Mouse (Mus musculus) embryonic fibroblast, embryonic 13.5 days (primary cell): ENCODE results near the gene Mybpc3. TPM values are rescaled to one million over a fixed set of nuclear protein-coding genes. Genes with fewer than 3 reads are reported as not detected.

ENCODE experiments used
- H3K27ac ChIP-seq: 2 replicates; pipeline ENCODE4 v1.5.1; 2012; ENCODE audit warnings: low read length, control low read depth, inconsistent platforms; ENCODE audit not compliant: insufficient read depth
- H3K4me1 ChIP-seq: 2 replicates; pipeline ENCODE4 v1.6.1; 2011; ENCODE audit warnings: low read length; ENCODE audit not compliant: control insufficient read depth, insufficient read depth
- H3K4me3 ChIP-seq: 2 replicates; pipeline ENCODE4 v1.5.1; 2011; ENCODE audit warnings: mild to moderate bottlenecking, control low read depth, low read length; ENCODE audit not compliant: insufficient read depth
- CTCF ChIP-seq: IDR thresholded peaks from 2 replicates; pipeline ENCODE4 v1.5.1; 2011; ENCODE audit warnings: mild to moderate bottlenecking, control low read depth, low read length, moderate library complexity, borderline replicate concordance; ENCODE audit not compliant: insufficient read depth
- POLR2A ChIP-seq: IDR thresholded peaks from 2 replicates; pipeline ENCODE4 v1.6.1; 2011; ENCODE audit warnings: low read depth, mild to moderate bottlenecking, control low read depth, low read length, moderate library complexity
- polyA plus RNA-seq: library from polyadenylated mRNA; stranded (reverse); fragments of >200 nt; gene quantifications from 2 replicates; pipeline ENCODE4 v1.2.4, GENCODE M21; 2011; ENCODE audit warnings: low read depth; ENCODE audit not compliant: missing spikeins, insufficient read length

Gene Mybpc3
- polyA plus RNA-seq, 1 experiment, result not detected

DNA sequence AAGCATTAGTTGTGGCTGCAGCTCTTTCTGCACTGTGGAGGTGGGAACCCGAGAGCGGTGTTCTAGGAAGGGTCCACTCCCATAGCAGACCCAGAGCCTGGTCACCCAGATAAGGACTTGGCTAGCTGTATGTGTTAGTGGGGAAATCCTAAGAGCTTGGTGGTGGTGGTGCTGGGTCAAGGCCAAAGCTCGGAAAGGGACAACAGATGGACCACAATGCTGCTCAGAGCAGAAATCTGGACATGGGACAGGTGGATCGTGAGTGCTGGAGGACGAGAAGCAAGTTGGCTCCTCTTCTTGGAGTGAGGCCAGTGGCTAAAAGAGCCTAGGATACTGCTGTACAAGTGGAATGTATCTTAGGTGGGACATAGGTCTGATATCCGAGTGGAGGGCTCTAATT lies 1.6 kb downstream of the Mybpc3 start:
- no peak for TF ChIP-seq POLR2A
- Histone ChIP-seq H3K4me1 (no peaks in the 10 kb centered on the region), H3K27ac (no peak overlapping the region), H3K4me3 (no peak overlapping the region)

GRCm38 (mm10) chr2:91120261-91120671 lies 2.3 kb downstream of the Mybpc3 start:
- Histone ChIP-seq H3K27ac (no peak overlapping the region), H3K4me3 (no peak overlapping the region), H3K4me1 (no peaks in the 10 kb centered on the region)
- TF ChIP-seq POLR2A, result no peak

GRCm38 (mm10) chr2:91121011-91121410 lies 3.1 kb downstream of the Mybpc3 start:
- TF ChIP-seq CTCF, result no peak
- no peak for TF ChIP-seq POLR2A
- Histone ChIP-seq H3K4me1 (no peaks in the 10 kb centered on the region), H3K4me3 (no peak overlapping the region), H3K27ac (no peak overlapping the region)

DNA sequence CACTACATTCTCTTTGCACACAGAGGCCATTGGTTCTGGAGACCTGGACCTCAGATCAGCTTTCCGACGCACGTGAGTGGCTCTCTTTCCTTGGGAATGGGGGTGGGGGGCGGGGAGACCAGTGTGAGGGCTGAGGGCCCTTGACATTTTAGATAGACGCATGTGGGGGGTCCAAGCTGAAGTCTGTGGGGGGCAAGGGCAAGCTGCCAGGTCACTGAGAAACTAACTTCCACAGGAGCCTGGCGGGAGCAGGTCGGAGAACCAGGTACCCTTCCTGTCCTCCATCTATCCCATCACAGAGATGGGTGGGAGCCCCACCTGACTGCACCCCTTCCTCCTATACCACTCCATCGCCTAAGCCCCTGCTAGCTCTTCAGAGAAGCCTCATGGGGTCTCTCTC lies 3.6 kb downstream of the Mybpc3 start:
- TF ChIP-seq CTCF (no peak), POLR2A (no peak)
- H3K4me3 ChIP-seq, result no peak overlapping the region
- H3K27ac ChIP-seq, result no peak overlapping the region
- no peaks in the 10 kb centered on the region for H3K4me1 ChIP-seq

DNA sequence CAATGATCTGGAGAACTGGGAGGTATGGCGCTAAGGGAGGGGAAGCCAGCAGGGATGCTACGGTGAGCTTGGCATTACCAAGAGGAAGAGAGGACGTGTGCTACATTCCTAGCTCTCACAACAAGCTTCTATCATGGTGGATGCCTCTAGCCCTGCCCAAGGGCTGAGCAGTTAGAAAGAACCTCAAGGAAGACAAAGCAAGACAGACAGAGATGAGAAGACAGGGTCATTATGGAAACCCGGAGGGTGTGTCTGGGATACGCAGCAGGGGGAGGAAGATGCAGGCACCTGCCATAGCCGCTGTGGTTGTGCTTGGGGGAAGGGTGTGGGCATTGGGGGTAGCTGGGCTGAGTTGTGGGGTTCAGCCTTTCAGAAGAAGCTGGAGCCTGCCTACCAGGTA lies 5.6 kb downstream of the Mybpc3 start:
- Histone ChIP-seq H3K4me3 (no peak overlapping the region), H3K27ac (no peak overlapping the region), H3K4me1 (no peaks in the 10 kb centered on the region)
- TF ChIP-seq CTCF (no peak), POLR2A (no peak)

DNA sequence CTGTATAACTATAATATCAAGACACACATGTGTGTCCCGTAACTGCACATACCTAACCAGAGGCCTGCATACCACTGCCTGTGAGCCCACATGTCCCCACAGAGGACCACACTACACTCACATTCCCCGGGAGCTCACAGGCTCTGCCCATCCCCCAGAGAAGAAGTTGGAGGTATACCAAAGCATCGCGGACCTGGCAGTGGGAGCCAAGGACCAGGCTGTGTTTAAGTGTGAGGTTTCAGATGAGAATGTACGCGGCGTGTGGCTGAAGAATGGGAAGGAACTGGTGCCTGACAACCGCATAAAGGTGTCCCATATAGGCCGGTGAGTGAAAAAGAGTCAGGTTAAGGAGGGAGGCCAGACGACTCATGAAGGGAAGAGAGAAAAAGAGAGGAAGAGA lies 7.2 kb downstream of the Mybpc3 start:
- H3K4me1 ChIP-seq, result no peaks in the 10 kb centered on the region
- TF ChIP-seq CTCF, result no peak
- TF ChIP-seq POLR2A, result no peak
- H3K27ac ChIP-seq, result no peak overlapping the region
- H3K4me3 ChIP-seq, result no peak overlapping the region

- H3K4me3 ChIP-seq, result no peak overlapping the region
- no peak for TF ChIP-seq CTCF
- H3K27ac ChIP-seq, result no peak overlapping the region
- no peaks in the 10 kb centered on the region for H3K4me1 ChIP-seq
These were observed 10.8 kb downstream of the Mybpc3 start for GRCm38 (mm10) chr2:91128761-91129160.

DNA sequence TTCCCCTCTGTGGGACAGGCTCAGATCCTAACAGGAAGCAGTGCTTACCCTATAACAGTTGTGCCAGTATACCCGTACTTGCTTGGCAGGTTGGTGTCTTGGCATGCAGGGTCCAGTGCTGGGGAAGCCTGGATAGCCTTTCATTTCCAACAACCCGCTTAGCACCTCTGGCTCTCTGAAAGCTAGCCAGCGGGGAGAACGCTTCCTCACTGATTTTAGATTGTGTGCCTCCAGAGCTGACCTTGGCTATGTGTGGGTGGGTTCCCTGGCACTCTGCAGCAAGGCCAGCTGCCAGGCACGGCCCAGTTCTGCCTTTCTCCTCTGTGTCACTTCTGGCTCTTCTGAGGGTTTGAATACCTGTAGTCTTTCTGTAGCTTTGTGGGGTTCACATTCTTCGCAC lies 12.2 kb downstream of the Mybpc3 start:
- Histone ChIP-seq H3K4me1 (no peaks in the 10 kb centered on the region), H3K27ac (no peak overlapping the region), H3K4me3 (no peak overlapping the region)
- TF ChIP-seq CTCF (no peak), POLR2A (no peak)

GRCm38 (mm10) chr2:91131251-91131650 lies 13.3 kb downstream of the Mybpc3 start:
- Histone ChIP-seq H3K4me1 (no peaks in the 10 kb centered on the region), H3K4me3 (no peak overlapping the region), H3K27ac (no peak overlapping the region)
- TF ChIP-seq POLR2A, result no peak
- TF ChIP-seq CTCF, result no peak

DNA sequence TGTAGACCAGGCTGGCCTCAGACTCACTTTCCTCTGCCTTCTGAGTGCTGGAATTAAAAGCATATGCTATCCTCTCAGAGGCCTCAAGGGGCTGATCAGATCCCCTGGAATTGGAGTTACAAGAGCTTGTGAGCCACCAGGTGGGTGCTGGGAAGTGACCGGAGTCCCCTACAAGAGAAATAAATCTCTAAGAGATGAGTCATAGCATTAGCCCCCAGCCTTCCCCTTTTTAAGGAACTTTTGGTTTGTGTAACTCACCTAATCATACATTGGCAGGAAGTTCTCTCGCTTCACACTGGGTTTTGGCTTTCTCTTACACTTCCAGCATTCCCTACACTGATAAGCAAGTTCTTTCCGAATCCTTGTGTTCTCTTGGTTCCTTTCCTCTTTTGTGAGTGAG lies 14.1 kb downstream of the Mybpc3 start:
- Histone ChIP-seq H3K27ac (no peak overlapping the region), H3K4me1 (no peaks in the 10 kb centered on the region), H3K4me3 (no peak overlapping the region)
- TF ChIP-seq CTCF (no peak), POLR2A (no peak)

DNA sequence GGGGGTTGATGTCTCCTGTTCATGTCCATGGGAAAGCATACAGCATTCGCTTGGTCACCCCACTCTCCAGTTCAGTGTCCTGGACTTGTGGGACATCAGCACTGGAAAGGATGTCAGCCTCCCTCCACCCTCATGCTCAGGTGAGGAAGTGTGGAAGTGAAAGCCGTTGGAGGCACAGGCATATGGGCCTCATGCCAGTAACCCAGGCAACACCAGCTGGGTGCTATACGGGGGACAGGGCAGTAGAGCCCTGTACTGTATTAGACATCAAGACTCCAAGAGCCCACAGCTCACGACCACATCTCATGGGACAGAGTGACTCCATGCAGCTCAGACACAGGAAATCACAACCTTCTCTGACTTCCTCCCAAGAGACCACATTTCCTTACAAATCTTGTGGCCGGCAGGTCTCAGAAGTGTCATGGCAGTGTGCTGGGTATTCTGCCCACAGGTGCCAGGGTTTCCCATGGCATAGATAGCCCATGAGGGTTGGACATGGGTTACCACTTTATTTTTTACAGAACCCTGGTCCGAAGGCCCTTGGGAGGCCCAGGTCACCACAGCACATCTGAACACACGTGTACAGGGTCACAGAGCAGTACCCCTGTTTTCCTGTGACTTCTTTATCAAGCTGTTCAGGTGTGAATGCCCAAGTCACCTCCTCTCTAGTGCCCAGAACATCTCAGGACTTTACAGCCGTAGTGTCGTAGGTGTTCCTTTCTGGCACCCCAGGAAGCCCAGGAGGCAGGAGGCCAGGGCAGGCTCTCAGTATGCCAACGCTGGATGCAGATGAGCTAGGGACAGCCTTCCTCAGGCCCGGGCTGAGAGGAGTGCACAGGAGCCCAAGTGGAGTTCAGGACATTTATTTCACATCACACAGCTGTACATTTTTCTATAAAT lies 18.8 kb downstream of the Mybpc3 start:
- TF ChIP-seq POLR2A, result no peak
- no peak for TF ChIP-seq CTCF
- Histone ChIP-seq H3K27ac (no peak overlapping the region), H3K4me3 (no peak overlapping the region), H3K4me1 (no peaks in the 10 kb centered on the region)
